Mouse (Mus musculus) CH12.LX (cell line): ENCODE measurements around the gene Zbtb20. TPM values are rescaled to one million over a fixed set of nuclear protein-coding genes. Genes with fewer than 3 reads are reported as not detected.
A peak's percentile ranks its signal among the peaks of the same experiment; 100 is the strongest.

Source experiments
- DNase-seq: peaks from one replicate; pipeline ENCODE4 v3.0.0-alpha.2; 2013; ENCODE audit errors: extremely low read depth
- H3K27ac ChIP-seq: 2 replicates; pipeline ENCODE4 v1.5.1; 2012; ENCODE audit warnings: low read depth, mild to moderate bottlenecking, control low read depth, moderate library complexity; ENCODE audit not compliant: insufficient read depth
- H3K27me3 ChIP-seq: replicated peaks from 2 replicates; pipeline ENCODE3; 2012; ENCODE audit warnings: inconsistent platforms
- H3K36me3 ChIP-seq, 2 experiments: replicated peaks in 1 of 2; 2 replicates each; pipeline versions ENCODE3 to v1.6.1; 2012; ENCODE audit warnings: inconsistent platforms in 1 of 2, low read length in 1 of 2, mild to moderate bottlenecking in 1 of 2, mixed read lengths in 1 of 2, moderate library complexity in 1 of 2; ENCODE audit not compliant: control insufficient read depth in 1 of 2, insufficient read depth in 1 of 2
- H3K4me1 ChIP-seq, 2 experiments: 2 replicates each; pipeline ENCODE4 v1.6.1; 2012; ENCODE audit warnings: inconsistent platforms in 1 of 2, moderate library complexity in 1 of 2; ENCODE audit not compliant: insufficient read depth in 2 of 2, control insufficient read depth in 1 of 2
- H3K4me2 ChIP-seq: 2 replicates; pipeline ENCODE4 v1.6.1; 2012; ENCODE audit warnings: low read depth, mild to moderate bottlenecking, control low read depth; ENCODE audit not compliant: poor library complexity, insufficient read depth, severe bottlenecking
- H3K4me3 ChIP-seq, 3 experiments: fragments of 150-350 bp in 1 of 3; sonication (generic) in 1 of 3; replicated peaks in 1 of 3; 2 replicates each; pipeline versions ENCODE3 to v1.5.1; 2011 to 2012; ENCODE audit warnings: low read depth in 2 of 3, low read length in 2 of 3, mild to moderate bottlenecking in 2 of 3, moderate library complexity in 2 of 3, control low read depth in 1 of 3, improper control_type of control experiment in 1 of 3, inconsistent platforms in 1 of 3, mixed read lengths in 1 of 3; ENCODE audit not compliant: poor library complexity in 1 of 3
- H3K79me2 ChIP-seq: replicated peaks from 2 replicates; pipeline ENCODE4 v1.6.1; 2012; ENCODE audit warnings: mild to moderate bottlenecking, moderate library complexity; ENCODE audit not compliant: control insufficient read depth, poor library complexity, insufficient read depth, severe bottlenecking; ENCODE audit errors: extremely low read depth
- H3K9ac ChIP-seq: 2 replicates; pipeline ENCODE4 v1.6.1; 2012; ENCODE audit warnings: low read depth, mild to moderate bottlenecking, control low read depth, moderate library complexity; ENCODE audit not compliant: insufficient read depth
- H3K9me3 ChIP-seq: replicated peaks from 2 replicates; pipeline ENCODE3; 2012; ENCODE audit warnings: low read length, inconsistent platforms, mixed read lengths
- BHLHE40 ChIP-seq: IDR thresholded peaks from 2 replicates; pipeline ENCODE4 v1.6.1; 2011; ENCODE audit warnings: mild to moderate bottlenecking, low read depth, low read length, improper control_type of control experiment
- CHD1 ChIP-seq: IDR thresholded peaks from 2 replicates; pipeline ENCODE4 v1.6.1; 2012; ENCODE audit warnings: low read depth, low read length, improper control_type of control experiment, inconsistent platforms
- ETS1 ChIP-seq: conservative IDR thresholded peaks from 2 replicates; pipeline ENCODE4 v1.6.1; 2012; ENCODE audit warnings: low read depth, mild to moderate bottlenecking, inconsistent platforms, low read length, improper control_type of control experiment, moderate library complexity
- KAT2A ChIP-seq: IDR thresholded peaks from 2 replicates; pipeline ENCODE4 v1.6.1; 2012; ENCODE audit warnings: low read length, improper control_type of control experiment, inconsistent platforms; ENCODE audit not compliant: insufficient replicate concordance
- MAFK ChIP-seq: IDR thresholded peaks from 2 replicates; pipeline ENCODE4 v1.6.1; 2011; ENCODE audit warnings: low read length, improper control_type of control experiment; ENCODE audit not compliant: insufficient replicate concordance
- MAX ChIP-seq: IDR thresholded peaks from 2 replicates; pipeline ENCODE4 v1.6.1; 2011; ENCODE audit warnings: low read length, improper control_type of control experiment
- MAZ ChIP-seq: IDR thresholded peaks from 2 replicates; pipeline ENCODE4 v1.6.1; 2012; ENCODE audit warnings: low read depth, mild to moderate bottlenecking, inconsistent platforms, low read length, improper control_type of control experiment, moderate library complexity
- MEF2A ChIP-seq: IDR thresholded peaks from 2 replicates; pipeline ENCODE4 v1.6.1; 2014; ENCODE audit warnings: low read depth, mild to moderate bottlenecking, inconsistent platforms, low read length, improper control_type of control experiment, borderline replicate concordance
- MXI1 ChIP-seq: IDR thresholded peaks from 2 replicates; pipeline ENCODE4 v1.6.1; 2011; ENCODE audit warnings: mild to moderate bottlenecking, low read depth, low read length, improper control_type of control experiment
- NELFE ChIP-seq: IDR thresholded peaks from 2 replicates; pipeline ENCODE4 v1.6.1; 2011; ENCODE audit warnings: low read depth, low read length, improper control_type of control experiment
- NRF1 ChIP-seq: IDR thresholded peaks from 2 replicates; pipeline ENCODE4 v1.6.1; 2014; ENCODE audit warnings: low read depth, mild to moderate bottlenecking, inconsistent platforms, low read length, improper control_type of control experiment, moderate library complexity
- PAX5 ChIP-seq: IDR thresholded peaks from 2 replicates; pipeline ENCODE4 v1.6.1; 2012; ENCODE audit warnings: low read length, inconsistent platforms, mixed read lengths
- TBP ChIP-seq: conservative IDR thresholded peaks from 2 replicates; pipeline ENCODE4 v1.6.1; 2011; ENCODE audit warnings: low read depth, low read length, improper control_type of control experiment
- TCF12 ChIP-seq: IDR thresholded peaks from 2 replicates; pipeline ENCODE4 v1.6.1; 2014; ENCODE audit warnings: low read depth, mild to moderate bottlenecking, inconsistent platforms, low read length, improper control_type of control experiment
- UBTF ChIP-seq: IDR thresholded peaks from 2 replicates; pipeline ENCODE4 v1.6.1; 2012; ENCODE audit warnings: low read depth, mild to moderate bottlenecking, inconsistent platforms, low read length, improper control_type of control experiment, moderate library complexity
- ZC3H11A ChIP-seq: IDR thresholded peaks from 2 replicates; pipeline ENCODE4 v1.6.1; 2012; ENCODE audit warnings: low read depth, mild to moderate bottlenecking, inconsistent platforms, low read length, improper control_type of control experiment
- ZKSCAN1 ChIP-seq: IDR thresholded peaks from 2 replicates; pipeline ENCODE4 v1.6.1; 2012; ENCODE audit warnings: low read depth, inconsistent platforms, low read length, improper control_type of control experiment, borderline replicate concordance
- ZMIZ1 ChIP-seq: IDR thresholded peaks from 2 replicates; pipeline ENCODE4 v1.6.1; 2012; ENCODE audit warnings: low read depth, mild to moderate bottlenecking, inconsistent platforms, low read length, improper control_type of control experiment
- dilution Hi-C: fragments of 300-500 bp; cut with MboI; formaldehyde crosslinking; loops from 2 replicates; pipeline ENCODE4 v1.14.3; 2020; ENCODE audit warnings: low sequenced_read_pairs; ENCODE audit not compliant: extremely low pct_unique_long_range_greater_than_20kb, extremely low pct_ligation_motif_present
- in situ Hi-C: fragments of 300-500 bp; cut with MboI; formaldehyde crosslinking; loops from 3 replicates; pipeline ENCODE4 v1.14.3; 2019; ENCODE audit warnings: low sequenced_read_pairs, low pct_ligation_motif_present, low pct_unique_long_range_greater_than_20kb, mixed read lengths
- polyA plus RNA-seq: library from polyadenylated mRNA; unstranded; fragments of >175 nt; gene quantifications from 2 replicates; pipeline ENCODE4 v1.2.1, GENCODE M21; 2012; ENCODE audit warnings: low read depth; ENCODE audit not compliant: insufficient read length
- total RNA-seq, 2 experiments: library from RNA; depleted of rRNA; stranded (reverse); fragments of 300-350 nt in 1 of 2; fragments of >200 nt in 1 of 2; gene quantifications; 2 replicates each; pipeline ENCODE4 v1.2.3; 2012 to 2014

Zbtb20 gene
- total and polyA plus RNA-seq, 3 experiments, result 24.9 to 58.0 (median 51.6) TPM

DNA sequence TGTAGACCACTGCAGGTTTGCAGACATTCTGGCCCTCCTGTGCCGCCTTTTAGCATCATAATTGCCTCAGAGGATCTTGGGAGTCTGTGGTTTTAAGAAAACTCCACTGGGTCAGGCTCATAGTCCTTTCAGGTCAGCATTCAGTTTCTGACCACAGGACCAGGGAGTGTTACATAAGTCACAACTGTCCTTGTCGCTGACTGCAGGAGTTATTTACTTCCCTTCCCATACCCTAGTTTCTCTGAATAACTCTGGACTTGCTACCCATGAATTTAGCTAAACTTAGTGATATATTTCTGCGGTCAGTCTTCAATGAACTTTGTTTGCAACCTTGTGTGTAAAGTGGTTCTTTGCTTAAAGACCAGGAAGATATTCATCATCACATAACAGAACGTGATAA, 669.6 kb downstream of the Zbtb20 start:
- dilution Hi-C loops, result no loop called here

DNA sequence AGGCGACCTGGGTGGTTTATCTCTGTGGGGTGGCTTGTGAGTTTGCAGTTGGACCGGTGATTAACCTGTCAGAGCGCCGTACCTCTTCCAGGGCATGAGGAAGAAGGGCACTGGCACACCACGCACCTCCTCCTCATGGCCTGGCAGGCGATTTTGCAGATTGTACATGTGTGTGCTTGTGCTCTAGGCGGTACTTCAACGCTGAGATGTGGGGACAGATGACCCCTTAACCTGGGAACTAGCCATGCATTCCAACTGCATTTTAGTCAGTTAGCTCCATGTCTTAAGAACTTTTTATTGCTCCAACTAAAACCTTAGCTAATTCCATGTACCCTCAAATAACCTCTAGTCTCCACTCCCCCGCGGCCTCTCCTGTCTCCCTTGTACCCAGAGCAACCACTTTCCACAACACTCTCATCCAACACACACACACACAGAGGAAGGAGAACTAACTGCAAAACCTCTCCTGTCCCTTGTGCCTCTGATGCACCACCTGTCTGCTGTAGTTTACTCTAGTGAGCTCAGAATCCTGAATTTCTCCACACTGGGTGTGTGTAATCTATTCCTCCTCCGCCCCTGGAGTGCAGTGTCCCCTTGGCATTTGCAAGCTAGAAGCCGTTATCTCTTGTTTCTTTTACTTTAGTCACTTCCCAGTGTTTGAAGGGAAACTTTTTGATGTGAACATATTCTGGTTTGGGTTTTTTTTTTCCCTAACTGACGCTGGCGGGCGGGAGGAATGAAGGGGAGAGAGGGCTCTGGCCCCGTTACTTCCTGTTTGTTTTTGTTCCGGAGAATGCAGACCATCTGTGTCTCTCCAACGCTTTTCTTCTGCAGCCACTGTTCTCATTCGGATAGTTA, 671.9 kb downstream of the Zbtb20 start:
- TF ChIP-seq CHD1 (no peak), ZMIZ1 (no peak), KAT2A (no peak), MAFK (no peak), UBTF (no peak), NELFE (no peak), MEF2A (no peak), MXI1 (no peak)
- no peaks in the 10 kb centered on the region for H3K9me3 ChIP-seq

More for the DNA sequence above, 669.6 kb downstream of the Zbtb20 start:
- no peak for TF ChIP-seq MAX
- no peak for TF ChIP-seq ZKSCAN1
- TF ChIP-seq KAT2A, result no peak
- TF ChIP-seq TBP, result no peak
- no peak for TF ChIP-seq NRF1
- TF ChIP-seq PAX5, result no peak
- TF ChIP-seq MAZ, result no peak
- no peak for TF ChIP-seq TCF12
- no peak for TF ChIP-seq ETS1
- no peak for TF ChIP-seq BHLHE40
- TF ChIP-seq ZC3H11A, result no peak
- TF ChIP-seq, all 38 proteins: peak for 0
- Histone ChIP-seq H3K79me2 (peaks cover 95% of the 10 kb centered on the region), H3K4me3 (no peak overlapping the region), H3K27ac (no peak overlapping the region), H3K4me2 (no peak overlapping the region), H3K27me3 (no peaks in the 10 kb centered on the region), H3K9me3 (no peaks in the 10 kb centered on the region), H3K4me1 (peaks cover 3 to 59% of the 10 kb centered on the region in 2 experiments; a peak in 3 of 4 replicates), H3K9ac (no peak overlapping the region), H3K36me3 (peaks cover 44 to 90% of the 10 kb centered on the region in 2 experiments)
- in situ Hi-C loops, result no loop called here
- DNase-seq, result no peak

More for the DNA sequence above, 671.9 kb downstream of the Zbtb20 start:
- Histone ChIP-seq H3K4me1 (peaks cover 3 to 59% of the 10 kb centered on the region in 2 experiments; a peak in 3 of 4 replicates), H3K4me2 (no peak overlapping the region), H3K79me2 (peaks cover 92% of the 10 kb centered on the region), H3K27ac (0 out of 2 replicates have a peak overlapping the region, but pooled peaks have one; percentile 4), H3K36me3 (peaks cover 34 to 90% of the 10 kb centered on the region in 2 experiments), H3K9ac (no peak overlapping the region), H3K4me3 (no peak overlapping the region), H3K27me3 (no peaks in the 10 kb centered on the region)
- no peak for DNase-seq
- in situ Hi-C loops (no loop called here), dilution Hi-C loops (no loop called here)
